Mouse (Mus musculus): ENCODE data around the gene Med18. TPM values are rescaled to one million over a fixed set of nuclear protein-coding genes. Genes with fewer than 3 reads are reported as not detected.
A peak's percentile ranks its signal among the peaks of the same experiment; 100 is the strongest.
"Not testable (repeated sequence)": the region's sequence is repeated elsewhere in the genome, so short reads cannot be mapped to it uniquely, and the experiment has no call there.

The Med18 gene
- polyA plus RNA-seq, 1 experiment from 2014 or later, result 24.8 TPM

DNA sequence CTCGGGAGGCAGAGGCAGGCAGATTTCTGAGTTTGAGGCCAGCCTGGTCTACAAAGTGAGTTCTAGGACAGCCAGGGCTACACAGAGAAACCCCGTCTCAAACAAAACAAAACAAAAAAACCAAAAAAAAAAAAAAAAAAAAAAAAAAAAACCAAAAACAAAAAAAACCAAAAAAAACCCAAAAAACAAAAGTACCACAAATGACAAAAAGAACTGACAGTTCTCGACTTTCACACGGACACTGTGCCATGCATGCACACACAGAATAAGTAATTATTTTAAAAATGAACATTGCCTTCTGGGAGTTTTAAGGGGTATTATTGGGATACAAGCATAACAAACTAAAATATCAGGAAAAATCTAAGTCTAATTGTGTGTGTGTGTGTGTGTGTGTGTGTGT, 50.5 kb downstream of the Med18 start:
- H3K27me3 ChIP-seq (ENCODE audit: control insufficient read depth, insufficient read depth, low read depth, low read length); H3K9ac ChIP-seq (ENCODE audit: low read length); H3K27ac ChIP-seq (ENCODE audit: low read length); H3K9me3 ChIP-seq (ENCODE audit: control insufficient read depth, low read length); H3K36me3 ChIP-seq (ENCODE audit: control insufficient read depth, insufficient read depth, low read length); ATAC-seq (ENCODE audit: low read depth); H3K4me3 ChIP-seq (ENCODE audit: low read length); H3K4me2 ChIP-seq (ENCODE audit: low read depth, low read length): not testable (repeated sequence)
- H3K4me1 ChIP-seq (replicated peaks; ENCODE audit: control insufficient read depth, insufficient read depth, low read length), result peaks cover 11% of the 10 kb centered on the region
- WGBS, result 89% methylated on average over 4 of the region's 4 CpGs

DNA sequence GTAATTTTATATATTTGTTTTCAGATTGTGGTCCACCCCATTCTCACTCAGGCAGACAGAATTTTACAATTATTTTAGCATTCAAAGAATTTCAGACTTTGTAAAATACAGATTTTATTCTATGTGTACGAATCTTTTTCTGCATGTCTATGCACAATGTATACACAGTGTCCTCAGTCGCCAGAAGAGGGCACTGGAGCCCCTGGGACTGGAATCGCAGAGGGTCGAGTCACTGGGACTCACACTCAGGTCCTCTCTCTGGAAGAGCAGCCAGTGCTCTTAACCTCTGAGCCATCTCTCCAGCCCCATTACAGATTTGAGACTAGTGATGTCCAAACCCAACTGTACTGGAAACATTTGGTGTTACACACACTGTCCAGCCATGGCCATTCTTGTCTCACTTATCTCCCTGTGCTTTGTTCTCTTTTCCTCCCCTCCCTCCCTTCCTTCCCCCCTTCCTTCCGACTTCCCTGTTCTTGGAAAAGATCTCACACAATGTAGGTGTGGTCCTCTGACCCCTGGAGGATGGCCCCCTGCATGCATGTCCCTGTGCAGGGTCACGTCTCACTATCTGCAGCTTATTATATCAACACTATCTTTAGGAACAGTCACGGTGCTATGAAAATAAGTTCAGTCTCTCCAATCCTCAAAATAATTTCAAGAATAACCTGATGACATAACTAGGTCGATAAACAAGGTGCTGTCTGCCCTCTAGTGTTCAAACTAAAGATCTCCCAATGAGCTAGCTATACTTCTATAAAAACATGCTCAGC, 52.2 kb downstream of the Med18 start:
- 46% methylated on average over 8 of the region's 8 CpGs for WGBS
- H3K27ac ChIP-seq (ENCODE audit: low read length), result peak overlapping the region; percentile 61

DNA sequence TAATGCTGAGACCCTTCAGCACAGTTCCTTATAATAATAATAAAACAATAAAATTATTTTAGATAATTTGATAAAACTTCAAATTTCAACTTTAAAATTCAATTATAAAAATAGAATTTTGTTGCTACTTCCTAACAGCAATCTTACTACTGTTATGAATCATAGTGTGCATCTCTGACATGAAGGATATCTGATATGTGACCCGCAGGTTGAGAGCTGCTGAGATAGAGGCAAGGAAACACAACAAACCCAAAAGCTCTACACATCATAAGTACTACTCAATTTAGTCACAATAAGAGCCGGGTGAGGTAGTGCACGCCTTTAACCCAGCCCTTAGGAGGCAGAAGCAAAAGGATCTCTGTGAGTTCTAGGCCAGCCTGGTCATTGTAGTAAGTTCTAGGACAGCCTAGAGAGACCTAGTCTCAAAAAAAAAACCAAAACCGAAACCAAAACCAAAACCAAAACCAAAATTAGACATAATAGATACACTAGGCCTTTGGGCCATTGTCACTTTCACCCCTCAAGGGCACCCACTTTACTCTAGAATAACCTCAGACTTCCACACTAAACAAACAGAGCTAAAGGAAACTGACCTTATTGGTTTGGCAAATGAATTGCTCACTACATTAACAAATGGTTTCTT, 54.0 kb downstream of the Med18 start:
- 85% methylated on average over 4 of the region's 4 CpGs for WGBS

More for the DNA sequence above, 52.2 kb downstream of the Med18 start:
- H3K9me3 ChIP-seq (ENCODE audit: control insufficient read depth, low read length), result no peaks in the 10 kb centered on the region
- no peak overlapping the region for H3K4me3 ChIP-seq (ENCODE audit: low read length)
- H3K4me1 ChIP-seq (replicated peaks; ENCODE audit: control insufficient read depth, insufficient read depth, low read length), result peaks cover 8% of the 10 kb centered on the region
- peak; percentile 69 for ATAC-seq (ENCODE audit: low read depth)
- H3K27me3 ChIP-seq (ENCODE audit: control insufficient read depth, insufficient read depth, low read depth, low read length), result no peaks in the 10 kb centered on the region
- no peaks in the 10 kb centered on the region; the same call in 1 of the 2 replicates for H3K36me3 ChIP-seq (ENCODE audit: control insufficient read depth, insufficient read depth, low read length)
- no peak overlapping the region for H3K4me2 ChIP-seq (ENCODE audit: low read depth, low read length)
- H3K9ac ChIP-seq (ENCODE audit: low read length), result no peak overlapping the region

More for the DNA sequence above, 54.0 kb downstream of the Med18 start:
- no peak for ATAC-seq (ENCODE audit: low read depth)
- no peaks in the 10 kb centered on the region for H3K27me3 ChIP-seq (ENCODE audit: control insufficient read depth, insufficient read depth, low read depth, low read length)
- H3K36me3 ChIP-seq (ENCODE audit: control insufficient read depth, insufficient read depth, low read length), result no peaks in the 10 kb centered on the region; the same call in 1 of the 2 replicates
- peaks cover 5% of the 10 kb centered on the region for H3K4me1 ChIP-seq (replicated peaks; ENCODE audit: control insufficient read depth, insufficient read depth, low read length)
- H3K4me3 ChIP-seq (ENCODE audit: low read length), result no peak overlapping the region
- H3K9me3 ChIP-seq (ENCODE audit: control insufficient read depth, low read length), result no peaks in the 10 kb centered on the region
- H3K27ac ChIP-seq (ENCODE audit: low read length), result no peak overlapping the region
- no peak overlapping the region for H3K9ac ChIP-seq (ENCODE audit: low read length)
- H3K4me2 ChIP-seq (ENCODE audit: low read depth, low read length), result no peak overlapping the region

Other genes with a start within 250 kb of the Med18 start
- 36.2 and 36.7 TPM in 2 replicates for gene Gmeb1, start 202.3 kb downstream of the Med18 start, polyA plus RNA-seq (2015; fragmentation: Nextera tagmentation; extraction: Ambion mirVana)
- 48.5 and 50.3 TPM in 2 replicates for gene Taf12, start 189.5 kb downstream of the Med18 start, polyA plus RNA-seq (2015; fragmentation: Nextera tagmentation; extraction: Ambion mirVana)
- gene Rab42, start 160.5 kb downstream of the Med18 start, polyA plus RNA-seq (2015; fragmentation: Nextera tagmentation; extraction: Ambion mirVana), result 2.1 and 2.5 TPM in 2 replicates
- gene Trnau1ap, start 134.4 kb downstream of the Med18 start, polyA plus RNA-seq (2015; fragmentation: Nextera tagmentation; extraction: Ambion mirVana), result 67.0 TPM in 2 replicates
- 73.0 and 73.9 TPM in 2 replicates for gene Rcc1, start 110.3 kb downstream of the Med18 start, polyA plus RNA-seq (2015; fragmentation: Nextera tagmentation; extraction: Ambion mirVana)
- gene Phactr4, start 41.4 kb downstream of the Med18 start, polyA plus RNA-seq (2015; fragmentation: Nextera tagmentation; extraction: Ambion mirVana), result 20.1 and 20.8 TPM in 2 replicates
- gene Sesn2, start 46.6 kb upstream of the Med18 start, polyA plus RNA-seq (2015; fragmentation: Nextera tagmentation; extraction: Ambion mirVana), result 10.6 and 12.3 TPM in 2 replicates
- 976 and 986 TPM in 2 replicates for gene Atpif1, start 69.7 kb upstream of the Med18 start, polyA plus RNA-seq (2015; fragmentation: Nextera tagmentation; extraction: Ambion mirVana)
- 159 and 171 TPM in 2 replicates for gene Dnajc8, start 71.6 kb upstream of the Med18 start, polyA plus RNA-seq (2015; fragmentation: Nextera tagmentation; extraction: Ambion mirVana)
- 1.1 and 1.2 TPM in 2 replicates for gene Ptafr, start 100.1 kb upstream of the Med18 start, polyA plus RNA-seq (2015; fragmentation: Nextera tagmentation; extraction: Ambion mirVana)
- 26.0 and 28.1 TPM in 2 replicates for gene Eya3, start 175.1 kb upstream of the Med18 start, polyA plus RNA-seq (2015; fragmentation: Nextera tagmentation; extraction: Ambion mirVana)

All from lung, embryonic 16.5 days (tissue).